Mouse (Mus musculus) heart, adult 2 months (tissue): ENCODE results near the gene Lmbr1l. TPM values are rescaled to one million over a fixed set of nuclear protein-coding genes. Genes with fewer than 3 reads are reported as not detected.
A peak's percentile ranks its signal among the peaks of the same experiment; 100 is the strongest.

ENCODE experiments used
- DNase-seq, 2 experiments: peaks; one replicate each; pipeline ENCODE4 v3.0.0; 2021
- H3K27ac ChIP-seq: fragments of 200-600 bp; 2 replicates; pipeline ENCODE4 v1.8.1; 2022
- H3K27me3 ChIP-seq: fragments of 200-500 bp; 2 replicates; pipeline ENCODE4 v1.6.1; 2012; ENCODE audit warnings: mild to moderate bottlenecking, low read length, inconsistent platforms, mixed read lengths; ENCODE audit not compliant: control insufficient read depth, insufficient read depth
- H3K36me3 ChIP-seq: fragments of 200-500 bp; 2 replicates; pipeline ENCODE4 v1.6.1; 2012; ENCODE audit warnings: low read length, inconsistent platforms; ENCODE audit not compliant: control insufficient read depth, insufficient read depth
- H3K4me1 ChIP-seq: fragments of 200-500 bp; 2 replicates; pipeline ENCODE4 v1.6.1; 2011; ENCODE audit warnings: low read length; ENCODE audit not compliant: control insufficient read depth, insufficient read depth
- H3K4me3 ChIP-seq: fragments of 200-600 bp; 2 replicates; pipeline ENCODE4 v1.8.1; 2022
- H3K79me2 ChIP-seq: fragments of 200-500 bp; replicated peaks from 2 replicates; pipeline ENCODE4 v1.6.1; 2012; ENCODE audit warnings: mild to moderate bottlenecking, inconsistent platforms, low read length, moderate library complexity, mixed read lengths; ENCODE audit not compliant: control insufficient read depth, insufficient read depth
- H3K9ac ChIP-seq: fragments of 200-500 bp; 2 replicates; pipeline ENCODE4 v1.6.1; 2012; ENCODE audit warnings: low read depth, mild to moderate bottlenecking, control low read depth, inconsistent platforms, low read length, mixed read lengths
- CTCF ChIP-seq: fragments of 200-600 bp; IDR thresholded peaks from 2 replicates; pipeline ENCODE4 v1.8.1; 2022; ENCODE audit warnings: antibody characterized with exemption, mild to moderate bottlenecking, moderate library complexity
- EP300 ChIP-seq: fragments of 200-500 bp; IDR thresholded peaks from 2 replicates; pipeline ENCODE4 v1.6.1; 2011; ENCODE audit warnings: low read depth, low read length, control low read depth; ENCODE audit not compliant: insufficient read depth
- POLR2A ChIP-seq: fragments of 200-500 bp; IDR thresholded peaks from 2 replicates; pipeline ENCODE4 v1.6.1; 2011; ENCODE audit warnings: mild to moderate bottlenecking, low read depth, low read length, control low read depth; ENCODE audit not compliant: insufficient read depth
- WGBS: fragments of 180-500 bp; shearing (Covaris S2); methylation state at CpG from one replicate; pipeline ENCODE4 v1.1.7; 2018; 5-methylcytosine and 5-hydroxymethylcytosine counted together
- intact Hi-C: fragments of 180-260 bp; cut with DNase I; formaldehyde crosslinking; loops from one replicate; pipeline ENCODE4 v1.15.1; 2025
- polyA plus RNA-seq: library from polyadenylated mRNA; depleted of rRNA; stranded (reverse); fragments of >200 nt; gene quantifications from 2 replicates; pipeline ENCODE4 v1.2.3, GENCODE M21; 2012
- total RNA-seq, 2 experiments: library from RNA; stranded (reverse); gene quantifications; 2 replicates each; pipeline ENCODE4 v1.2.3; 2021

Lmbr1l gene
- total and polyA plus RNA-seq, 3 experiments: 7.1 to 23.2 (median 11.1) TPM

DNA sequence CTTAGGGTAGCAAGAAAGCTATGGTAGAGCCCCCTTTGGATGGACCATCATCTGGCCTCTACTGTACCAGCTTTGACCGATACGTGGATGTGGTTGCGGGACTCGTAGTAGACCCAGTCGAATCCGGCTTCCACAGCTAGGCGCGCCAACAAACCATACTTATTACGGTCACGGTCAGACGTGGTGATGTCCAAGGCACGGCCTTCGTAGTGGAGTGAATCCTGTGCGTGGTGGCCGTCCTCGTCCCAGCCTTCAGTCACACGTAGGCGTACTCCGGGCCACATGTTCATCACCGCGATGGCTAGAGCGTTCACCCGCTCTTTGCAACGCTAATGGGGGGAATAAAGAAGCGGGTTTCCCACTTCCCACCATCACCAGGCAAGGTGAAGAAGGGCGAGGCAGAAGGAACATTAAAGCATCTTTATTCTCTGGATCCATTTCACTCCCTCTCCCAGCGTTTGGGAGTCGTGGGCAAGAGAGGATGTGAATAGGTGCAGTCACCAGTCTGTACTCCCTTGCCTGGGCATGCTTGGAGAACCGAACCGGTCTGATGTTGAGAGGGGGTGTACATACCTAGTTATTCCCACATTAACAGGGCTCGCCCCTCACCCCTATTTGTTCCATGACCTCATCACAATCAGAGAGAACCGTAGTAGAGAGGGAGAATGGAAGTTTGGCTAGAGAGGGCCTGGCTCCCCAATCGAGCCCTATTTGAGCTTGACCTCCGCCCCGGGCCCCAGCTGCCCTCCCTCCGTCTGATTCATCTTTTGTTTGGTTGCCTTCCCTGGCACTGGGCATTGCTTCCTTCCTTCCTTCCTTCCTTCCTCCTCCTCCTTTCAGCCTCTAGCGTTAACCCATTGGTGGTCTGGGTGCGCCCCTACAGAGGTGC, 23.0 kb downstream of the Lmbr1l start:
- peaks cover 5% of the 10 kb centered on the region for H3K27me3 ChIP-seq
- WGBS: 36% methylated on average over 38 of the region's 38 CpGs
- no peaks in the 10 kb centered on the region for H3K79me2 ChIP-seq
- H3K4me1 ChIP-seq: peaks cover 10% of the 10 kb centered on the region
- no peak for TF ChIP-seq CTCF
- no peak for TF ChIP-seq POLR2A
- TF ChIP-seq EP300: no peak
- H3K27ac ChIP-seq: peak overlapping the region; percentile 47; the same call in 1 of the 2 replicates
- peak overlapping the region; percentile 72; the same call in 1 of the 2 replicates for H3K9ac ChIP-seq
- no peaks in the 10 kb centered on the region for H3K36me3 ChIP-seq
- intact Hi-C loops: no loop called here
- DNase-seq: no peak
- H3K4me3 ChIP-seq: peak overlapping the region; percentile 69

DNA sequence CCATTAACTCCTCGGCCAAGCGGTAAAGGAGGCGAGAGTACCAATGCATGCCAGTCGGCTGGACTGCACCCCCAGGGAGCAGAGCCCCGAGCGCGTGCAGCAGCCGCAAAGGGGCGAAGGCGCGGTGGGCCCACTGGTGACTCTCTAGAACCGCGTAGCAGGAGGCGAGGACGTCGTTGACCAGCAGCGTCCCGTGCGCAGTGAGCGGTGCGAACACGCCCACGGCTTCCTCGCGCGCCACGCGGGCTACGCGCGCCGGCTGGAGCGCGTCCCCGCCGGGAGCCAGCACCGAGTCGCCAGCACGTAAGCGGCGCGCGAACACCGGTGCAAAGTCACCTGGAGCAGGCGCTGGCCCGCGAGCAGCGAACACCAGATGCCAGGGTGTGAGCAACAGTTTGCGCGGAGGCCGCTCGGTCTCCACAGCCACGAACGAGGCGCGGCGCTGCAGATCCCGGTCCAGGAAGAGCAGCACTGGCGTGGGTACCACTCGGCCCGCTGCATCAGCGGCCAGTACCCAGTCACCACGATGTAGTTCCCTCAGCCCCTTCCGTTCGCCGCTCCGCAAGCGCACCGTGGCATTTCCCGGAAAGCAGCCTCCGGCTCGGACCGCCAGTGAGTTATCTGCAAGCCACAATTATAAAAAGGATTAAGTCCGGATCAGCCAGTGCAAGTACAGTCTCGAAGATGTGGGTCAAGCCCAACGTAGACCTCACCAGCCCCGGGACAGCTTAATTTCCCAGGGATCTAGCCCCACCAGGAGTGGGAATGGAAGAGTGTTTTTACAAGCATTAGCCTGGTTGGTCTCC, 23.9 kb downstream of the Lmbr1l start, which contains the start of gene Rhebl1:
TSS of gene Rhebl1 (minus strand) at position 601 of the 806 bp plus-strand sequence.
- peak within 1 kb of the TSS; percentile 52 for H3K27ac ChIP-seq
- WGBS: 2% methylated on average over 77 of the region's 77 CpGs
- peaks cover 10% of the 10 kb centered on the region for H3K4me1 ChIP-seq
- DNase-seq: peak; percentile 59 to 68
- TF ChIP-seq POLR2A: no peak
- peak within 1 kb of the TSS; percentile 69 for H3K4me3 ChIP-seq
- H3K79me2 ChIP-seq: no peaks in the 10 kb centered on the region
- H3K36me3 ChIP-seq: no peaks in the 10 kb centered on the region
- peaks cover 5% of the 10 kb centered on the region for H3K27me3 ChIP-seq
- intact Hi-C loops: loop anchor here (2.0 kb wide), 1 partner anchor 91 kb away; no protein-coding TSS in a partner anchor
- H3K9ac ChIP-seq: peak within 1 kb of the TSS; percentile 72

DNA sequence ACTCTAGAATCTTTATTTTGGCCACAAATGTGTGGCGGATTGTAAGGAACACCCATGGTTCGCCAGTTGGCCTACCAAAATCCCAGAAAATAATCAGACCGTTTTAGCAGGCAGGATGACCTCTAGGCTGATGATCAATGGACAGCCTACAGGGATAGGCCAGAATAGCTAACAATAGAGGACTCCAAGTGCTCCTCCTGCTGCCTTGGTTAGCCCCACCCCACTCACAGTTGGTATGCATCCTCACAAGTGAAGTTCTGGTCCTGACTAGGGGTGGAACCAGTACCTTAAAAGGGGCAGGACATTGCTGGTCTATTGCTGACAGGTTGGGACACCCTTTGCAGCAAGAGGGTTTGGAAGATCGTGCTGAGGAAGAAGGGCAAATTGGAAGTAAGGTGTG, 25.0 kb downstream of the Lmbr1l start:
- no peak overlapping the region for H3K4me3 ChIP-seq
- H3K79me2 ChIP-seq: no peaks in the 10 kb centered on the region
- intact Hi-C loops: loop anchor here (2.0 kb wide), 1 partner anchor 92 kb away; no protein-coding TSS in a partner anchor
- H3K27me3 ChIP-seq: peaks cover 4% of the 10 kb centered on the region
- no peaks in the 10 kb centered on the region for H3K36me3 ChIP-seq
- H3K27ac ChIP-seq: no peak overlapping the region
- H3K4me1 ChIP-seq: peaks cover 10% of the 10 kb centered on the region
- TF ChIP-seq CTCF (no peak), POLR2A (no peak), EP300 (no peak)
- DNase-seq: no peak
- 83% methylated on average over 4 of the region's 4 CpGs for WGBS
- H3K9ac ChIP-seq: no peak overlapping the region

DNA sequence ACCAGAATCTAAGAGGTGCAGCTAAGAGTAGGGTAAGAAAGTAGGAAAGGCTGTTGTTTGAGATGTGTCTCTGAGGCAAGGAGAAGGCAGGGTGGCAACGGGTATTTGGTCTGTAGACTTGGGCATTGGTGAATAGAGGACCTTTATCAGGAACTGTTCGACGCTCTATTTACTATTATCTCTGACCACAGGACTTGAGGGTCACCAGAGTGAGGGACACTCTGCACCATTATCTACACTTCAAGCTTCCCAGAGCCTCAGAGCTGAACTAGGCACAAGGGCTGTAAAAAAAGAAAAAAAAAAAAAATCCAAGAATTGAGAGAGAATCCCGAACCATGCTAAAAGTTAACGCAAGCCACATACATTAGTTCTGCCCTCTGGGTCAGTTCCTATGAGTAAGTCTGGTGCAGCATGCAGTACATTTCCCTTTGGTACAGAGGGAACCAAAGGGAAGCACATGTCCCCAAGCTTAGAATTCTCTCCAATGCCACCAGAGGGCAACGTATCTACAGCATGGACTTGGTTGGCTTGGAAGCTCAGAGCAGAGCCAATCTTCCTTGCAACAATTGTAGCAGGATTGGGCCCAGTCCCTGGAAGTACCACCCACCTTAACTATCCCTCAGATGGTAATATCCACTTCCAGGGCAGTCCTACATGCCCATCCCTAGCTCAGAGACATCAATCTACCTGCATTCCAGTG, 26.0 kb downstream of the Lmbr1l start:
- Histone ChIP-seq H3K9ac (no peak overlapping the region), H3K27me3 (peaks cover 4% of the 10 kb centered on the region), H3K36me3 (no peaks in the 10 kb centered on the region), H3K27ac (no peak overlapping the region), H3K4me3 (no peak overlapping the region), H3K79me2 (no peaks in the 10 kb centered on the region), H3K4me1 (peaks cover 10% of the 10 kb centered on the region)
- peak; percentile 94 for TF ChIP-seq EP300
- peak; percentile 91 for TF ChIP-seq CTCF
- no peak; the same call in 1 of the 2 replicates for TF ChIP-seq POLR2A
- peak in 1 of 2 experiments; percentile 69 for DNase-seq
- intact Hi-C loops: loop anchor here (1.0 to 2.0 kb wide), 3 partner anchors 36 to 101 kb away; no protein-coding TSS in a partner anchor
- WGBS: 22% methylated on average over 6 of the region's 6 CpGs

DNA sequence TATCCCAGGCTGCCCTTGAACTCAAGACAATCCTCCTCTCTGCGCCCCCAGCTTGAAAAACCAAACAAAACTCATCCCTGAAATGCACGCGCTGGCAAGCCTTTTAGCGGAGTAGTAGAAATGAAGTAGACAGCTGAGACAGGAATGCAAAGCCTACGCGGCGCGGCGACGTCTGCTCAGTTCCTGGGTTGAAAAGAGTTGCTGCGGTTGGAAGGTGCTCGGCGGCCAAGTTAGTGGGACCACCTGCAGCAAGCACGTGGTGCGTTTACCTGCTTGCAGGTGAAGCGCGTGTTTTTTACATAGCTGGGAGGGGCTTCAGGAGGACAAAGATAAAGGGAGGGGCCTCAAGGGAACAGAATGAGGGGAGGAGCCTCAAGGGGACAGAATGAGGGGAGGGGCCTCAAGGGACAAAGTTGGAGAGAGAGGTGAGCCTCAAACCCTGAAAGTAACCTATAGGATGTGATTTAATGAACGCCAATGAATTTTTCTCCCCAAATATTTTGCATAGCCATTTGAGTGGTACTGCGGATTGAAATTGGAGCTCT, 26.8 kb downstream of the Lmbr1l start:
- no peak overlapping the region for H3K27ac ChIP-seq
- no peak for DNase-seq
- no peak overlapping the region for H3K4me3 ChIP-seq
- intact Hi-C loops: no loop called here
- no peaks in the 10 kb centered on the region for H3K79me2 ChIP-seq
- 37% methylated on average over 19 of the region's 19 CpGs for WGBS
- no peak for TF ChIP-seq CTCF
- no peak for TF ChIP-seq EP300
- TF ChIP-seq POLR2A: no peak
- peaks cover 9% of the 10 kb centered on the region for H3K4me1 ChIP-seq
- no peaks in the 10 kb centered on the region for H3K36me3 ChIP-seq
- H3K27me3 ChIP-seq: peaks cover 4% of the 10 kb centered on the region
- H3K9ac ChIP-seq: no peak overlapping the region
